Mouse (Mus musculus) activated CD4-positive, CD25-positive, alpha-beta regulatory T cell, adult 4 months (primary cell): Measurements from ENCODE around the gene St8sia1. TPM values are rescaled to one million over a fixed set of nuclear protein-coding genes. Genes with fewer than 3 reads are reported as not detected.

Experiments
- ATAC-seq: one replicate; pipeline ENCODE4 v1.8.0; 2017
- polyA plus RNA-seq, 2 experiments: library from polyadenylated mRNA; unstranded; fragments of 100-300 nt; shearing (Covaris generic); gene quantifications; one replicate each; pipeline ENCODE4 v1.2.1; 2017

Gene St8sia1
- polyA plus RNA-seq, 2 experiments from 2014 or later, result 10.6 to 11.5 TPM

GRCm38 (mm10) chr6:142979665-142980660 lies 15.7 kb upstream of the St8sia1 start:
- ATAC-seq, result no peak

GRCm38 (mm10) chr6:142977221-142977620 lies 13.0 kb upstream of the St8sia1 start:
- no peak for ATAC-seq

- ATAC-seq, result no peak
Measured at GRCm38 (mm10) chr6:142973289-142973688, 9.0 kb upstream of the St8sia1 start.

GRCm38 (mm10) chr6:142972205-142972604 lies 8.0 kb upstream of the St8sia1 start:
- no peak for ATAC-seq

- no peak for ATAC-seq
Measured at GRCm38 (mm10) chr6:142967407-142967806, 3.2 kb upstream of the St8sia1 start.

- ATAC-seq, result peak; percentile 80
Measured at GRCm38 (mm10) chr6:142964531-142965385, 506 bp upstream of the St8sia1 start.

- ATAC-seq, result no peak
Measured at GRCm38 (mm10) chr6:142963480-142964075, 674 bp downstream of the St8sia1 start.

GRCm38 (mm10) chr6:142962881-142963280 lies 1.4 kb downstream of the St8sia1 start:
- no peak for ATAC-seq

- peak; percentile 14 for ATAC-seq
Measured at GRCm38 (mm10) chr6:142962476-142962875, 1.8 kb downstream of the St8sia1 start.

- no peak for ATAC-seq
Measured at GRCm38 (mm10) chr6:142961721-142962455, 2.4 kb downstream of the St8sia1 start.

- ATAC-seq, result peak; percentile 26
Measured at GRCm38 (mm10) chr6:142956556-142956955, 7.7 kb downstream of the St8sia1 start.

GRCm38 (mm10) chr6:142955281-142955680 lies 9.0 kb downstream of the St8sia1 start:
- no peak for ATAC-seq

- no peak for ATAC-seq
Measured at GRCm38 (mm10) chr6:142953189-142953588, 11.1 kb downstream of the St8sia1 start.

- peak; percentile 13 for ATAC-seq
Measured at GRCm38 (mm10) chr6:142952361-142952954, 11.8 kb downstream of the St8sia1 start.

- peak; percentile 10 for ATAC-seq
Measured at GRCm38 (mm10) chr6:142951564-142952308, 12.5 kb downstream of the St8sia1 start.

GRCm38 (mm10) chr6:142950354-142950753 lies 13.9 kb downstream of the St8sia1 start:
- ATAC-seq, result peak; percentile 42

- ATAC-seq, result no peak
Measured at GRCm38 (mm10) chr6:142948955-142949357, 15.3 kb downstream of the St8sia1 start.

- no peak for ATAC-seq
Measured at GRCm38 (mm10) chr6:142947029-142947428, 17.2 kb downstream of the St8sia1 start.

- peak; percentile 47 for ATAC-seq
Measured at GRCm38 (mm10) chr6:142946069-142946871, 18.0 kb downstream of the St8sia1 start.

GRCm38 (mm10) chr6:142945461-142945860 lies 18.8 kb downstream of the St8sia1 start:
- no peak for ATAC-seq
